Mouse (Mus musculus) adrenal gland, adult 18-20 months (tissue): ENCODE measurements around the gene Ercc1. TPM values are rescaled to one million over a fixed set of nuclear protein-coding genes. Genes with fewer than 3 reads are reported as not detected.
A peak's percentile ranks its signal among the peaks of the same experiment; 100 is the strongest.

Experiments
- DNase-seq, 2 experiments: peaks; one replicate each; pipeline ENCODE4 v3.0.0; 2021 to 2022; ENCODE audit warnings: low spot score in 2 of 2
- total RNA-seq, 2 experiments: library from RNA; stranded (reverse); gene quantifications; 1 replicate in 1 of 2; 2 replicates in 1 of 2; pipeline ENCODE4 v1.2.3; 2021

Ercc1 gene
- total RNA-seq, 2 experiments from 2014 or later: 31.2 to 41.0 TPM

GRCm38 (mm10) chr7:19332709-19333352 lies 11.7 kb upstream of the Ercc1 start:
- DNase-seq: peak; percentile 74 to 80

- no peak for DNase-seq
These were observed 9.0 kb upstream of the Ercc1 start for GRCm38 (mm10) chr7:19335583-19335982.

GRCm38 (mm10) chr7:19337122-19337521 lies 7.5 kb upstream of the Ercc1 start:
- DNase-seq: no peak

GRCm38 (mm10) chr7:19338060-19338459 lies 6.5 kb upstream of the Ercc1 start:
- DNase-seq: no peak

- no peak for DNase-seq
These were observed 6.0 kb upstream of the Ercc1 start for GRCm38 (mm10) chr7:19338596-19338995.

GRCm38 (mm10) chr7:19341250-19341649 lies 3.3 kb upstream of the Ercc1 start:
- no peak for DNase-seq

GRCm38 (mm10) chr7:19341761-19342409 lies 2.7 kb upstream of the Ercc1 start:
- DNase-seq: peak in 1 of 2 experiments; percentile 38

GRCm38 (mm10) chr7:19342481-19343027 lies 2.0 kb upstream of the Ercc1 start:
- DNase-seq: peak; percentile 90 to 93

GRCm38 (mm10) chr7:19343210-19343808 lies 1.3 kb upstream of the Ercc1 start:
- DNase-seq: peak; percentile 77 to 81

GRCm38 (mm10) chr7:19344938-19345471 lies 427 bp downstream of the Ercc1 start:
- peak; percentile 82 to 86 for DNase-seq

GRCm38 (mm10) chr7:19349188-19349915 lies 4.8 kb downstream of the Ercc1 start:
- DNase-seq: peak in 1 of 2 experiments; percentile 19

GRCm38 (mm10) chr7:19350221-19350620 lies 5.6 kb downstream of the Ercc1 start:
- peak in 1 of 2 experiments; percentile 13 for DNase-seq

- no peak for DNase-seq
These were observed 10.4 kb downstream of the Ercc1 start for GRCm38 (mm10) chr7:19354991-19355390.

- DNase-seq: no peak
These were observed 11.7 kb downstream of the Ercc1 start for GRCm38 (mm10) chr7:19356311-19356710.

- no peak for DNase-seq
These were observed 13.1 kb downstream of the Ercc1 start for GRCm38 (mm10) chr7:19357381-19358375.

GRCm38 (mm10) chr7:19358634-19359033 lies 14.1 kb downstream of the Ercc1 start:
- DNase-seq: no peak

- DNase-seq: peak; percentile 81 to 82
These were observed 14.8 kb downstream of the Ercc1 start, which contains the start of the genes Cd3eap and Ppp1r13l for GRCm38 (mm10) chr7:19359299-19359891. Gene Cd3eap, minus strand, starts transcription at chr7:19359483. Gene Ppp1r13l, plus strand, starts transcription at chr7:19359749.

GRCm38 (mm10) chr7:19359892-19360641 lies 15.5 kb downstream of the Ercc1 start:
- peak; percentile 67 to 68 for DNase-seq
